Mouse (Mus musculus) kidney, adult 8-10 months (tissue): ENCODE measurements around the gene Ino80b.

ENCODE experiments used
- DNase-seq, 2 experiments: peaks; one replicate each; pipeline ENCODE4 v3.0.0; 2022

The Ino80b gene

GRCm38 (mm10) chr6:83138056-83138455 lies 12.8 kb upstream of the Ino80b start:
- no peak for DNase-seq

GRCm38 (mm10) chr6:83137576-83137950 lies 12.3 kb upstream of the Ino80b start:
- peak; percentile 88 to 91 for DNase-seq

- DNase-seq = peak in 1 of 2 experiments; percentile 67
These were observed 11.8 kb upstream of the Ino80b start for GRCm38 (mm10) chr6:83136881-83137575.

GRCm38 (mm10) chr6:83136291-83136880 lies 11.2 kb upstream of the Ino80b start:
- DNase-seq = no peak

- DNase-seq = peak; percentile 72 to 73
These were observed 10.4 kb upstream of the Ino80b start for GRCm38 (mm10) chr6:83135571-83136161.

GRCm38 (mm10) chr6:83134951-83135513 lies 9.8 kb upstream of the Ino80b start, which contains the start of gene Rtkn:
TSS of gene Rtkn (plus strand) at chr6:83135463.
- DNase-seq = peak; percentile 64 to 80

- DNase-seq = peak in 1 of 2 experiments; percentile 61
These were observed 9.0 kb upstream of the Ino80b start for GRCm38 (mm10) chr6:83134226-83134625.

GRCm38 (mm10) chr6:83132176-83132919 lies 7.1 kb upstream of the Ino80b start:
- DNase-seq = no peak

GRCm38 (mm10) chr6:83131469-83132034 lies 6.3 kb upstream of the Ino80b start:
- peak; percentile 77 to 88 for DNase-seq

- DNase-seq = no peak
These were observed 2.2 kb upstream of the Ino80b start for GRCm38 (mm10) chr6:83127419-83127818.

GRCm38 (mm10) chr6:83124851-83125312 lies 349 bp downstream of the Ino80b start:
- DNase-seq = peak; percentile 93 to 94

- DNase-seq = no peak
These were observed 2.3 kb downstream of the Ino80b start for GRCm38 (mm10) chr6:83122961-83123360.

- DNase-seq = no peak
These were observed 3.1 kb downstream of the Ino80b start for GRCm38 (mm10) chr6:83121863-83122710.

GRCm38 (mm10) chr6:83120930-83121862 lies 4.0 kb downstream of the Ino80b start, which contains the start of gene Wbp1:
TSS of gene Wbp1 (minus strand) at chr6:83121559.
- DNase-seq = peak; percentile 97 to 99

GRCm38 (mm10) chr6:83119734-83120051 lies 5.5 kb downstream of the Ino80b start:
- no peak for DNase-seq

- no peak for DNase-seq
These were observed 6.2 kb downstream of the Ino80b start for GRCm38 (mm10) chr6:83118825-83119733.

GRCm38 (mm10) chr6:83118369-83118768 lies 6.9 kb downstream of the Ino80b start:
- DNase-seq = no peak

- no peak for DNase-seq
These were observed 7.6 kb downstream of the Ino80b start for GRCm38 (mm10) chr6:83117616-83118015.

GRCm38 (mm10) chr6:83117165-83117438 lies 8.1 kb downstream of the Ino80b start:
- DNase-seq = no peak
